Mouse (Mus musculus) cerebellum, adult 8-10 months (tissue): ENCODE results near the gene Cers6.

ENCODE experiments used
- DNase-seq: peaks from one replicate; pipeline ENCODE4 v3.0.0; 2022

The Cers6 gene

GRCm38 (mm10) chr2:68860904-68861685 lies at the start of gene Cers6:
Gene Cers6, plus strand, starts transcription at chr2:68861441.
- DNase-seq, result peak; percentile 97

- DNase-seq, result no peak
Observed at GRCm38 (mm10) chr2:68814409-68814808, 46.8 kb upstream of the Cers6 start.

GRCm38 (mm10) chr2:68819040-68819439 lies 42.2 kb upstream of the Cers6 start:
- DNase-seq, result no peak

- DNase-seq, result peak; percentile 5
Observed at GRCm38 (mm10) chr2:68822152-68822887, 38.9 kb upstream of the Cers6 start.

GRCm38 (mm10) chr2:68825326-68826020 lies 35.8 kb upstream of the Cers6 start:
- no peak for DNase-seq

DNA sequence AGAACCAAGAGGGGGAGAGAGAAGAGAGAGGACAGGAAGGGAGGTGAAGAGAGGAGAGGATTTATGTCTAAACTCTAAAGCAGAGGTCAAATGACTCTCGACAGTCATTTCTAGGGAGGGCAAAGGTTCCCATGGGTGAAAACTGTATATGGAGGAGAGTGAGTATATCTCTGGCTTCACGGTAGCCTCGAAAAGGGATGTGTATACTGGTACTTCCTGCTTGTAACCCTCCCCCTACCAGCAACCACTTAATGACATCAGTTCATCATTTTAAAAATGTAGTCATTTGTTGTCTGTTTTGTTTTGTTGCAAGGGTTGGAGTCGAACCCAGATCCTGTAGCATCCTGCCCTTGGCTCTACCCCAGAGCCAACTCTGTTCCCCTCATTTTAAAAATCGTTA lies 17.9 kb upstream of the Cers6 start:
- no peak for DNase-seq

GRCm38 (mm10) chr2:68844530-68844929 lies 16.7 kb upstream of the Cers6 start:
- DNase-seq, result no peak

DNA sequence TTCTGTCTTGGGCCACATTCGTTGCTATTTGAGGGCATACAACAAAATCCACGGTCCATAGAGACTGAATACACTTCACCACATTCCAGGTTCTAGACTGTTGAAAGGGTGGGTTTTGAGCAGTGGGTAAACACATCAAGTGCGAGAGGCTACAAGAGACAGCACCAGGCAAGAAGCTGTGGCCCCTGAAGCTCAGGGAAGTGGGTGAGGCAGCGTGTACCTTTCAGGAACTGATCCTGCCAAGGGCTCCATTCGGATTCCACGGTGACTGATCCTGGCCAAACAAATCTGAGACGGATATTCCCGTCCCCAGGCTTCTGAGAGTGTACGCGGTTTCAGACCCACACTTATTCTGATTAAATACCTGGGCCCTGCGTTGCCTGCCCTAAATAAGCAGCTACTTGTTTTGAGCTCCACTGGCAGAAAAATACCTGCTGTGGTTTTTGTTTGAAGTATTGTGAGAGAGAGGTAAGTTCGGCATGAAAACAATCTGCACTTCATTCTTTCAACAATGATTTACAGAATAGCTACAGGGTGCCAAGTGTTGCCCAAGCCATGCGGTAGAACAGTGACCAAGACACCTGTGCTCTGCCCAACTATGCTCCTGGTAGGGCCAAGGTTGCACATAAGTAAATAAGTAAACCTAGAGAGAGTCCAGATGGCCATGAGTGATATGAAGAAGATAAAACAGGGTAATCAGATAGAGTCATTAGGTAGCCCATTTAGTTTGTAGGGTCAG lies 16.1 kb upstream of the Cers6 start:
- no peak for DNase-seq

DNA sequence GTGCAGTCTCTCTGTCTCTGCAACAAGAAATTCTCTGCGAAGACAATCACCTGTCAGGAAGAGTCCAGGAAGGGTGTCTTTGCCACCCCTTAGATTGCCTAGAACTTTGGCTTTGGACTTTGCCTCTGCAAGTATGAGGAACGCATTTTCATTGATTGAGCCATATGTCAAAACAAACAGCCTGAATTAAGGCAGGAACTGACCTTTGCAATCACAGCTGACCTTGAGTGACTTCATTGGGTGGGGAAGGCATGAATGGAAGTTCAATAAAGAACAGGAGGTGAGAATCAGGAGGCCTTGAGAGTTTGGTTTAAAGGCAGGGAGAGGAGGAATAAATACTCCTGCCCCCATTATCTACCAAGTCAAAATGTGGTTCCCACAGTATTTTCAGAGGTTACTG lies 850 bp upstream of the Cers6 start:
- DNase-seq, result no peak

DNA sequence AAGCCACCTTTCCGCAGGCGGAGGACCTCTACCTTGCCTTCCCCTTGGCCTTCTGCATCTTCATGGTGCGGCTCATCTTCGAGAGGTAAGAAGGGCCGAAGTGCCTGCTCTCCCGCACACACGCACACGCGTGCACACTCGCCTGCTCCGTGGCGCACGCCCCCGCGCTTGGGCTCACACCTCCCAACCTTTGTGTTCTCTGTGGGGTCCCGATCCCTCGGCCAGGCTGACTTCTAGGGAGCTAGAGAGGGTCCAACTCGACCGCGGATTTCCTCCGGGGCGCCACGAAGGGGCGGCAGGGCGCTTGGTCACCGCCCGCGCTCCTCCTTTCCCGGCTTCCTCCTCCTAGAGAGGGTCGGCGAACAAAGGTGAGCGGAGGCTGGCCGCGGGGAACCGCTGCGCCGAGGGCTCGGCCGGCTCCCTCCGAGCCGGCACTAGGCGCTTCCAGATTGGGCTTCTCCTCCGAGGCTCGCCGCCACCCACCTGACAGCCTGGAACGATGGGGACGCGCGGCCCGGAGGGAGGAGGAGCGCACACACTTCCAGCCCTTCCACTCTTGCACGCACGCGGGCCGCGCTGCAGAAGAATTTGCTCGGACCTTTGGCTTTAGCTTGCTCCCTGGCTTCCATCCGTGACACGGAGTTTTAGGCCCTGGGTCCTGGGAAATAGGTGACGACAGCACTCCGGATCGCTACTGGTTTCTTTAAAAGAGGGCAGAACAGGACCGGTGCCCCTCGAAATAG lies 651 bp downstream of the Cers6 start:
- peak; percentile 67 for DNase-seq

GRCm38 (mm10) chr2:68862464-68863266 lies 1.4 kb downstream of the Cers6 start:
- DNase-seq, result no peak

- DNase-seq, result no peak
Observed at GRCm38 (mm10) chr2:68863561-68863960, 2.3 kb downstream of the Cers6 start.

GRCm38 (mm10) chr2:68864366-68864765 lies 3.1 kb downstream of the Cers6 start:
- DNase-seq, result peak; percentile 76

DNA sequence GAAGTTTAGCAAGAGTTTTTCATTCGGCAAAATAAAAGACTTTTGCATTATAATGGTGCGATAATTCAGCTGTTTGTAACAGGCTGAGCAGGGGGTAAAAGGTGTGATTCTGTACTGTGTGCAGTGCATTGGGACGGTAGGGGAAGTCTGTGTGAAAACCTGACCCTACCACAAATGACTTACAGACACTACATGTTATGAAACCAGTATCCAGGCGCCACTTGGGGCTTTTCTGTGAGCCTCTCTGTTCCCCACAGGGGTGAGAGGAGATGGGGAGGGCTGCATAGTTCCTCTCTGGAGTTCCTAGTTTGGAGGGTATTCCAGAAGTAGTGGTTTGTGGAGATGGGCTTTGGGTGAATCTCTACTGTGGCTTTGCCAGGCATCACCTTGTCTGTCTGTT lies 5.9 kb downstream of the Cers6 start:
- DNase-seq, result no peak

GRCm38 (mm10) chr2:68870999-68871780 lies 9.9 kb downstream of the Cers6 start:
- no peak for DNase-seq

- no peak for DNase-seq
Observed at GRCm38 (mm10) chr2:68873086-68873485, 11.8 kb downstream of the Cers6 start.

GRCm38 (mm10) chr2:68873653-68874441 lies 12.6 kb downstream of the Cers6 start:
- DNase-seq, result no peak

DNA sequence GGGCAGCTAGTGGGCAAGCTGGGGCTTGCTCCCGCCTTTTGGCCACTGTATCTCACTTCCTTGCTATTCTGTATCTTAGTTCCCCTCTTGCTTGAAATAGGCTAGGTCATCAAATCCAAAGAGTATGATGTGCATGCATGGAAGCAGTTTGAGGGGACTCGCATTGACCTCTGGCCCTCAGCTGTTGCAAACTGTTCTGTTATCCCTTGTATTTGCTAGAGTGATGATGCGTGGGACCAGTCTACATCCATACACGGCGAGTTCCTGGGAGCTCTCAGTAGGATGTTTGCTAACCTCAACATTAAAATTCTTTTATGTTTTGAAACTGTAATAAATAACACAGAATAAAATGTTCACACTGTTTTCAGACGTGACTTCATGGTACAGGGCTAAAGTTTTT lies 13.3 kb downstream of the Cers6 start:
- no peak for DNase-seq

DNA sequence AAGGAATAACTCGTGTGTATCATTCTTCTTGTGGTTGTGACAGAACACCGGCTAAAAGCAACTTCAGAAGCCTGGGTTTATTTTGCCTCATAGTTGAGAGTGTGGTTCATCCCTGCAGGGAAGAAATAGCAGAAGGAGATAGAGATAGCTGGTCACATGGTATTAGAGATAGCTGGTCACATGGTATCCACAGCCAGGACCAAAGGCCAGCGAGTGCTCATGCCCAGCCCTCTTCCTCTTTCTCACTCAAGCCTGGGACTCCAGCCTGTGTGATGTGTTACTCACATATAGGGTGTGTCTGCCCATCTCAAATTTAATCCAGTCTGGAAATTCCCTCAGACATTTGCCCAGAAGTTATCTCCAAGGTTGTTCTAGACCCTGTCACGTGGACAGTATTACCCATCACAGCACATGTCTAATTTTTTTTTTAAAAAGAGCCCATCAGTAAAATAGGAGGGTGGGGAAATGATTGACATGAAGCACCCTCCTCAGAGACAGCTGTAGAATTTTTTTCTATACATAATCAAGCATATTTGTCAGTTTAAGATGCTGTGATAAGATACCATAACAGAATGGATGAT lies 17.9 kb downstream of the Cers6 start:
- no peak for DNase-seq
